Mouse (Mus musculus): ENCODE results near the gene Med31. TPM values are rescaled to one million over a fixed set of nuclear protein-coding genes. Genes with fewer than 3 reads are reported as not detected.

The Med31 gene
- polyA plus RNA-seq, 1 experiment: 20.1 TPM

DNA sequence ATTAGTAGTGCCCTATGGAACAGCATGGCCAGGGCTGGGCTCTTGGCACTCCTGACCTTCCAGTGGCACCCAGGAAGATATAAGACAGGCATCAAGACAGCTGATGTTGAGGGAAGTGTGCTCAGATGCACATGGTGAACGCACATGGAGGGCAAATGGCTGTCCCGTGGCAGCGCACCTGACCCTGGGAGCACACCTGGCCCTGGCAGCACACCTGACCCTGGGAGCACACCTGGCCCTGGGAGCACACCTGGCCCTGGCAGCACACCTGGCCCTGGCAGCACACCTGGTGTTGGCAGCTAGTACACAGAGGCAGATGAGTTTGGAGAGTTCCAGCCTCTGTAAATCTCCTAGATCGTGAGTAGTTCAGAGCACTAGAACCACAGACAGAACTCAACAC lies 13.1 kb upstream of the Med31 start:
- Histone ChIP-seq H3ac (ENCODE audit: control insufficient read depth, insufficient read length) (no peak overlapping the region), H3K4me3 (no peak overlapping the region), H3K36me3 (ENCODE audit: control insufficient read depth, insufficient read depth) (no peaks in the 10 kb centered on the region), H3K79me2 (ENCODE audit: control insufficient read depth, insufficient read depth) (no peaks in the 10 kb centered on the region), H3K27me3 (ENCODE audit: control insufficient read depth, insufficient read depth, insufficient read length) (no peaks in the 10 kb centered on the region), H3K4me2 (ENCODE audit: low read depth) (no peak overlapping the region)
- TF ChIP-seq POLR2A (IDR thresholded peaks at IDR 0.05; ENCODE audit: insufficient read length, low read depth): no peak
- no peak for TF ChIP-seq REST (IDR thresholded peaks at IDR 0.05; ENCODE audit: insufficient read depth, insufficient read length)
- peak in 2 of 3 experiments; percentile 71 to 73 for TF ChIP-seq MYOG (IDR thresholded peaks at IDR 0.05; ENCODE audit: control insufficient read depth in 1 of 3, insufficient read depth in 1 of 3, insufficient read length in 2 of 3, low read depth in 2 of 3)
- TF ChIP-seq MYOD1 (IDR thresholded peaks at IDR 0.05; ENCODE audit: control insufficient read depth in 1 of 3, insufficient read length in 2 of 3, low read depth in 2 of 3): peak in 2 of 3 experiments; percentile 25 to 56
- TF ChIP-seq TCF12 (IDR thresholded peaks at IDR 0.05; ENCODE audit: insufficient read depth, poor library complexity, severe bottlenecking): no peak

DNA sequence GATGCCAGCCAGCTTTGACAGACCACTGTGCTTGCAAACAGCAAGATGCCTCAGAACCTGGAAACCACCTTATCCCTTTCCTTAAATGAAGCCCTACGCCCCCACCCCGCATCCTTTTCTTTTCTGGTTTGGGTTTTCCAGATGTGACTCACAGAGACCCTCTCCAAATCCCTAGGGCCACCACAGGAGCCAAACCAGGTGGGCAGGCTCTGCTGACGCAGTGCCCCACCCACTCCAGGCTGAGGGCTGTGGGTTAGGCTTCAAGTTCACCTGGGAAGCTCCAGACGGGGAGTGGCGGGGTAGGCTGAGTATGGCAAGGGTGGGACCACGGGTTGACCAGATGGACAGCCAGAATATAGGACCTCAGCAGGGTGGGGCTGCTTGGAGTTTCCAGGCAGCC lies 11.5 kb upstream of the Med31 start:
- no peaks in the 10 kb centered on the region for H3K79me2 ChIP-seq (ENCODE audit: control insufficient read depth, insufficient read depth)
- no peak overlapping the region for H3K4me3 ChIP-seq
- H3K36me3 ChIP-seq (ENCODE audit: control insufficient read depth, insufficient read depth): no peaks in the 10 kb centered on the region
- TF ChIP-seq TCF3 (IDR thresholded peaks at IDR 0.05; ENCODE audit: insufficient read length, low read depth) (no peak), USF1 (IDR thresholded peaks at IDR 0.05; ENCODE audit: low read depth) (no peak), POLR2A (IDR thresholded peaks at IDR 0.05; ENCODE audit: insufficient read length, low read depth) (no peak), MYOD1 (IDR thresholded peaks at IDR 0.05; ENCODE audit: control insufficient read depth in 1 of 3, insufficient read length in 2 of 3, low read depth in 2 of 3) (no peak), MYOG (IDR thresholded peaks at IDR 0.05; ENCODE audit: control insufficient read depth in 1 of 3, insufficient read depth in 1 of 3, insufficient read length in 2 of 3, low read depth in 2 of 3) (no peak), TCF12 (IDR thresholded peaks at IDR 0.05; ENCODE audit: insufficient read depth, poor library complexity, severe bottlenecking) (no peak), POLR2AphosphoS2 (IDR thresholded peaks at IDR 0.05; ENCODE audit: insufficient read length, low read depth) (no peak), SRF (IDR thresholded peaks at IDR 0.05; ENCODE audit: control insufficient read depth, insufficient read length, low read depth) (no peak), MAX (IDR thresholded peaks at IDR 0.05; ENCODE audit: low read depth) (no peak), REST (IDR thresholded peaks at IDR 0.05; ENCODE audit: insufficient read depth, insufficient read length) (no peak), E2F4 (IDR thresholded peaks at IDR 0.05; ENCODE audit: insufficient read depth) (no peak), CEBPB (IDR thresholded peaks at IDR 0.05; ENCODE audit: insufficient read depth, poor library complexity, severe bottlenecking) (no peak)
- no peak overlapping the region for H3ac ChIP-seq (ENCODE audit: control insufficient read depth, insufficient read length)
- no peaks in the 10 kb centered on the region for H3K27me3 ChIP-seq (ENCODE audit: control insufficient read depth, insufficient read depth, insufficient read length)
- no peak overlapping the region for H3K4me2 ChIP-seq (ENCODE audit: low read depth)

DNA sequence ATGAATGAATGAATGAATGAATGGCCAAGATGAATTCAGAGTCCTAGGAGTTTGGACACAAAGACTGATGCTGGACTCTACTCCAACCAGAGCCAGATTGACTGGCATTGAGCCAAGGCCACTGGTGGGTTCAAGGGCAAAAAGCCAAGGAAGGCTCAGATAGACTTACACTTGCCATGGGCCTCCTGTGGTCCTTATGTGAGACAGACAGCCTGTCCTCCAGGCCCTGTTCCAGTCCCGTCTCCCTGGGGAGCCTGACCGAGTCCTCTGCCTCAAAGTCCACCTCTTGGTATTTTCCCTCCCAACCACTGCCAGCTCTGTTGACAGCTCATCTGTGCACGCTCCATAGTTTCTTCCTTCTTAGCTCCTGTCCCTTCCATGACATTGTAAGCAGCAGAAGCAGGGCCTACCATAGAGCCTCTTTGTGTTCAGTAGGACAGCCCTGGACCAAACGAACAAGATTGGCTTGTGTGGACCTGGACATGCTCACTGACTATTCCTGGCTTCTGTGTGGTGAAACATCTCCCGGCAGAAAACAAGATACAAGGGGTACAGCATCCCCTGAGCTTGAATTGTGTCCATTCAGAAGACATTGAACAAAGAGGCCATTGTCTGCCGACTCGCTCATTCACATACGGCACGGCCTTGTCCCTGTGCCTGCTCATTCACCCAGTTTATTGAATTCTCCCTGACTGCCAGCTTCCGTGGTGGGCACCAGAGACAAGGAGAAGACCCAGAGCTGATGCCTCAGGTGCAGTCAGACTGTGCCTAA lies 10.8 kb upstream of the Med31 start:
- Histone ChIP-seq H3K27me3 (ENCODE audit: control insufficient read depth, insufficient read depth, insufficient read length) (no peaks in the 10 kb centered on the region), H3K4me3 (no peak overlapping the region), H3K4me2 (ENCODE audit: low read depth) (no peak overlapping the region), H3ac (ENCODE audit: control insufficient read depth, insufficient read length) (no peak overlapping the region), H3K36me3 (ENCODE audit: control insufficient read depth, insufficient read depth) (no peaks in the 10 kb centered on the region), H3K79me2 (ENCODE audit: control insufficient read depth, insufficient read depth) (no peaks in the 10 kb centered on the region)
- no peak for TF ChIP-seq TCF12 (IDR thresholded peaks at IDR 0.05; ENCODE audit: insufficient read depth, poor library complexity, severe bottlenecking)

DNA sequence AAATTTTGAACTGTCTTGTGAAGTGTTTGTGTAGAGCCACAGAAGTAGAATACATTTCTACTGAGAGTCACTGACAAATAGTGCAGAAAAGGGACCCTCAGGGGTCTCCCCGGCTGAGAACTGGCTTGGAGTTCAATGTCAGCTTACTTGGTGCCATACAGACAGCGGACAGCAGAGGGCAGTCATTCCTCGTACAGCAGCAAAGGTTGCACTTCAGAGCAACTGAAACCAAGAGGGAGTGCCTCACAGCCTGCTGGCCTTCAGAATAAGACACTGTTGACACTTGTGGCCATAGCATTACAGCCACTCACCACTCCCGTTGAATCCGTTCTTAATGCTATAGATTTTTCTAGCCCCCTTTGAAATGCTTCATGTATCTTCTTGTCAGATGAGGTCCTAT lies 9.5 kb upstream of the Med31 start:
- Histone ChIP-seq H3K27me3 (ENCODE audit: control insufficient read depth, insufficient read depth, insufficient read length) (no peaks in the 10 kb centered on the region), H3ac (ENCODE audit: control insufficient read depth, insufficient read length) (no peak overlapping the region)

DNA sequence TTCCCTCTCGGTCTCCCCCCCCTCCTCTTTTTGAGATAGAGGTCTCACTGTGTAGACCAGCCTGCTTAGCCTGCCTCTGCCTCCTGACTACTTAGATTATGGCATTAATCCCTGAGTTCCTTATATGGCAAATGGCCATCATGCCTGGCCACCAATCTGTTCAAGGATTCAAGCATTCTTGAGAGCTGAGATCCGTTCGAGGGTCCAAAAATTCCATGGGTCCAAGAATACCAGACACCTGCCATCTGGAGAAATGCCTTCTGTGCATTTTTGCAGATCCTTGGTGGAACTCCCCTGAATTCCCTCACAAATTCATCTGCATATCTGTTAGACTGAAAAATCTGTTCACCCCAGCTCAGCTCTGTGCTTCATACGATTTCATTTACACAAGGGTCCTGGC lies 8.0 kb upstream of the Med31 start:
- Histone ChIP-seq H3K36me3 (ENCODE audit: control insufficient read depth, insufficient read depth) (no peaks in the 10 kb centered on the region), H3K4me2 (ENCODE audit: low read depth) (no peak overlapping the region), H3K79me2 (ENCODE audit: control insufficient read depth, insufficient read depth) (no peaks in the 10 kb centered on the region), H3K27me3 (ENCODE audit: control insufficient read depth, insufficient read depth, insufficient read length) (no peaks in the 10 kb centered on the region), H3ac (ENCODE audit: control insufficient read depth, insufficient read length) (no peak overlapping the region), H3K4me3 (no peak overlapping the region)
- TF ChIP-seq POLR2AphosphoS2 (IDR thresholded peaks at IDR 0.05; ENCODE audit: insufficient read length, low read depth): no peak
- TF ChIP-seq REST (IDR thresholded peaks at IDR 0.05; ENCODE audit: insufficient read depth, insufficient read length): no peak
- no peak for TF ChIP-seq USF1 (IDR thresholded peaks at IDR 0.05; ENCODE audit: low read depth)
- TF ChIP-seq E2F4 (IDR thresholded peaks at IDR 0.05; ENCODE audit: insufficient read depth): no peak
- TF ChIP-seq MYOG (IDR thresholded peaks at IDR 0.05; ENCODE audit: control insufficient read depth in 1 of 3, insufficient read depth in 1 of 3, insufficient read length in 2 of 3, low read depth in 2 of 3): no peak
- TF ChIP-seq MYOD1 (IDR thresholded peaks at IDR 0.05; ENCODE audit: control insufficient read depth in 1 of 3, insufficient read length in 2 of 3, low read depth in 2 of 3): no peak
- TF ChIP-seq POLR2A (IDR thresholded peaks at IDR 0.05; ENCODE audit: insufficient read length, low read depth): no peak
- TF ChIP-seq CEBPB (IDR thresholded peaks at IDR 0.05; ENCODE audit: insufficient read depth, poor library complexity, severe bottlenecking): no peak
- TF ChIP-seq SRF (IDR thresholded peaks at IDR 0.05; ENCODE audit: control insufficient read depth, insufficient read length, low read depth): no peak
- no peak for TF ChIP-seq TCF3 (IDR thresholded peaks at IDR 0.05; ENCODE audit: insufficient read length, low read depth)
- no peak for TF ChIP-seq MAX (IDR thresholded peaks at IDR 0.05; ENCODE audit: low read depth)
- no peak for TF ChIP-seq TCF12 (IDR thresholded peaks at IDR 0.05; ENCODE audit: insufficient read depth, poor library complexity, severe bottlenecking)

More for the DNA sequence above, 9.5 kb upstream of the Med31 start:
- no peak for TF ChIP-seq CEBPB (IDR thresholded peaks at IDR 0.05; ENCODE audit: insufficient read depth, poor library complexity, severe bottlenecking)
- no peak for TF ChIP-seq TCF12 (IDR thresholded peaks at IDR 0.05; ENCODE audit: insufficient read depth, poor library complexity, severe bottlenecking)
- no peak for TF ChIP-seq REST (IDR thresholded peaks at IDR 0.05; ENCODE audit: insufficient read depth, insufficient read length)
- TF ChIP-seq TCF3 (IDR thresholded peaks at IDR 0.05; ENCODE audit: insufficient read length, low read depth): no peak
- TF ChIP-seq USF1 (IDR thresholded peaks at IDR 0.05; ENCODE audit: low read depth): no peak
- no peak for TF ChIP-seq MAX (IDR thresholded peaks at IDR 0.05; ENCODE audit: low read depth)
- no peak for TF ChIP-seq E2F4 (IDR thresholded peaks at IDR 0.05; ENCODE audit: insufficient read depth)
- TF ChIP-seq POLR2AphosphoS2 (IDR thresholded peaks at IDR 0.05; ENCODE audit: insufficient read length, low read depth): no peak
- TF ChIP-seq POLR2A (IDR thresholded peaks at IDR 0.05; ENCODE audit: insufficient read length, low read depth): no peak
- Histone ChIP-seq H3K4me2 (ENCODE audit: low read depth) (peak overlapping the region; percentile 14), H3K36me3 (ENCODE audit: control insufficient read depth, insufficient read depth) (no peaks in the 10 kb centered on the region), H3K79me2 (ENCODE audit: control insufficient read depth, insufficient read depth) (no peaks in the 10 kb centered on the region), H3K4me3 (no peak overlapping the region)

Measured in myocyte (in vitro differentiated cells).